In genomic region chr1:188173859-188174258, GRCm38 (mm10) we compare ENCODE assay signal across 29 mouse cellular contexts.
"Had no signal": no experiment of that assay in that cellular context is flagged by ENCODE, and none has a peak within 500 bp of the region (broad histone marks: within the 10 kb centered on the region; RNA-seq: fewer than 3 reads in every experiment).

No protein-coding gene starts in this region.

- H3K9me3 ChIP-seq: heart, embryonic 12.5 days; heart, embryonic 13.5 days; heart, embryonic 15.5 days; hindbrain, embryonic 10.5 days; hindbrain, embryonic 12.5 days; hindbrain, embryonic 13.5 days; hindbrain, embryonic 15.5 days; intestine, embryonic 15.5 days; kidney, embryonic 15.5 days had no signal

- H3K9ac ChIP-seq: heart, embryonic 12.5 days; heart, embryonic 13.5 days; heart, embryonic 15.5 days; hindbrain, embryonic 12.5 days; hindbrain, embryonic 13.5 days; hindbrain, embryonic 14.5 days; hindbrain, embryonic 15.5 days; intestine, embryonic 15.5 days; kidney, embryonic 15.5 days had no signal

- DNase-seq: heart, postnatal 10 days; heart, postnatal 14 days; heart, postnatal 36 days; kidney, adult 11 months; kidney, adult 18-20 months; kidney, adult 2 months; kidney, adult 8-10 months; kidney, adult 9 months; kidney, postnatal 10 days; kidney, postnatal 14 days; kidney, postnatal 25 days; kidney, postnatal 36 days; kidney, postnatal 4 days; layer of hippocampus, adult 9-11 months; layer of hippocampus, postnatal 36 days had no signal

- H3K27ac ChIP-seq: heart, embryonic 13.5 days; heart, embryonic 15.5 days; hindbrain, embryonic 10.5 days; hindbrain, embryonic 12.5 days; hindbrain, embryonic 13.5 days; hindbrain, embryonic 14.5 days; hindbrain, embryonic 15.5 days; hindbrain, postnatal 0 days; intestine, embryonic 15.5 days; kidney, embryonic 15.5 days; kidney, postnatal 0 days; layer of hippocampus, adult 2 months; left cerebral cortex, adult 2 months had no signal

- H3K4me3 ChIP-seq: heart, embryonic 12.5 days; heart, embryonic 13.5 days; heart, embryonic 15.5 days; hindbrain, embryonic 10.5 days; hindbrain, embryonic 12.5 days; hindbrain, embryonic 13.5 days; hindbrain, embryonic 15.5 days; intestine, embryonic 15.5 days; kidney, embryonic 15.5 days; layer of hippocampus, adult 2 months; left cerebral cortex, adult 2 months had no signal

- H3K36me3 ChIP-seq: heart, embryonic 12.5 days; heart, embryonic 13.5 days; heart, embryonic 15.5 days; hindbrain, embryonic 10.5 days; hindbrain, embryonic 12.5 days; hindbrain, embryonic 13.5 days; hindbrain, embryonic 15.5 days; intestine, embryonic 15.5 days; kidney, embryonic 15.5 days had no signal

- H3K4me1 ChIP-seq: heart, embryonic 15.5 days; hindbrain, embryonic 10.5 days; hindbrain, embryonic 12.5 days; hindbrain, embryonic 13.5 days; hindbrain, embryonic 15.5 days; intestine, embryonic 15.5 days; kidney, embryonic 15.5 days had no signal

- H3K27me3 ChIP-seq: heart, embryonic 12.5 days; heart, embryonic 13.5 days; heart, embryonic 15.5 days; hindbrain, embryonic 12.5 days; hindbrain, embryonic 15.5 days; intestine, embryonic 15.5 days; kidney, embryonic 15.5 days had no signal
